Mouse (Mus musculus) liver, postnatal 0 days (tissue): ENCODE results near the gene Tex46. TPM values are rescaled to one million over a fixed set of nuclear protein-coding genes. Genes with fewer than 3 reads are reported as not detected.

Experiments used
- ATAC-seq: fragments of 200-750 bp; cut with Nextera tagmentation; 2 replicates; pipeline ENCODE4 v1.8.0; 2017; ENCODE audit warnings: mild to moderate bottlenecking, moderate library complexity
- DNase-seq: peaks from one replicate; pipeline ENCODE4 v3.0.0-alpha.2; 2016
- H3K27ac ChIP-seq: fragments of 300-500 bp; sonication (generic); 2 replicates; pipeline ENCODE4 v1.5.1; 2014; ENCODE audit warnings: antibody characterized with exemption, moderate library complexity, mild to moderate bottlenecking, low read depth
- H3K27me3 ChIP-seq: fragments of 300-500 bp; sonication (generic); 2 replicates; pipeline ENCODE4 v1.6.1; 2014; ENCODE audit warnings: low read length, control low read depth, mixed read lengths; ENCODE audit not compliant: insufficient read depth
- H3K36me3 ChIP-seq: fragments of 300-500 bp; sonication (generic); replicated peaks from 2 replicates; pipeline ENCODE4 v1.6.1; 2014; ENCODE audit warnings: mild to moderate bottlenecking, control low read depth, low read length, moderate library complexity, mixed read lengths; ENCODE audit not compliant: insufficient read depth
- H3K4me1 ChIP-seq: fragments of 300-500 bp; sonication (generic); 2 replicates; pipeline ENCODE4 v1.6.1; 2014; ENCODE audit warnings: antibody characterized with exemption, mild to moderate bottlenecking, control low read depth; ENCODE audit not compliant: insufficient read depth
- H3K4me2 ChIP-seq: fragments of 300-500 bp; sonication (generic); 2 replicates; pipeline ENCODE4 v1.6.1; 2014; ENCODE audit warnings: low read depth, mild to moderate bottlenecking, low read length, moderate library complexity, mixed read lengths
- H3K4me3 ChIP-seq: fragments of 300-500 bp; sonication (generic); 2 replicates; pipeline ENCODE4 v1.5.1; 2014; ENCODE audit warnings: low read depth, low read length
- H3K9ac ChIP-seq: fragments of 300-500 bp; sonication (generic); replicated peaks from 2 replicates; pipeline ENCODE4 v1.6.1; 2014; ENCODE audit warnings: mild to moderate bottlenecking, moderate library complexity
- H3K9me3 ChIP-seq: fragments of 300-500 bp; sonication (generic); 2 replicates; pipeline ENCODE4 v1.6.1; 2016; ENCODE audit warnings: mild to moderate bottlenecking, control low read depth, low read length, mixed read lengths
- CTCF ChIP-seq: sonication (generic); IDR thresholded peaks from 2 replicates; pipeline ENCODE4 v1.5.1; 2016; ENCODE audit warnings: antibody characterized with exemption, low read depth
- EP300 ChIP-seq: IDR thresholded peaks from 2 replicates; pipeline ENCODE4 v1.6.1; 2016; ENCODE audit warnings: antibody characterized with exemption, low read depth, mild to moderate bottlenecking
- WGBS: fragments of 180-500 bp; shearing (Covaris S2); extraction: QIAGEN DNeasy Blood & Tissue Kit; methylation state at CpG from one replicate; pipeline ENCODE4 v1.1.7; 2014; ENCODE audit not compliant: insufficient replicate concordance; 5-methylcytosine and 5-hydroxymethylcytosine counted together
- polyA plus RNA-seq: library from polyadenylated mRNA; unstranded; fragments of >200 nt; fragmentation: Nextera tagmentation; extraction: Ambion mirVana; gene quantifications from 2 replicates; pipeline ENCODE4 v1.2.1, GENCODE M21; 2015

Gene Tex46
- polyA plus RNA-seq, 1 experiment from 2014 or later, result not detected

- DNase-seq (no peak), ATAC-seq (no peak)
- Histone ChIP-seq H3K4me1 (peaks cover 16% of the 10 kb centered on the region), H3K9me3 (no peaks in the 10 kb centered on the region), H3K9ac (peak overlapping the region; percentile 88), H3K27me3 (no peaks in the 10 kb centered on the region), H3K36me3 (no peaks in the 10 kb centered on the region), H3K27ac (peak overlapping the region; percentile 51; the same call in 1 of the 2 replicates), H3K4me2 (peak overlapping the region; percentile 74), H3K4me3 (peak overlapping the region; percentile 78)
- TF ChIP-seq EP300 (no peak), CTCF (no peak)
- WGBS, result 89% methylated on average over 2 of the region's 2 CpGs
Measured at GRCm38 (mm10) chr4:136600536-136600935, 9.7 kb upstream of the Tex46 start.

DNA sequence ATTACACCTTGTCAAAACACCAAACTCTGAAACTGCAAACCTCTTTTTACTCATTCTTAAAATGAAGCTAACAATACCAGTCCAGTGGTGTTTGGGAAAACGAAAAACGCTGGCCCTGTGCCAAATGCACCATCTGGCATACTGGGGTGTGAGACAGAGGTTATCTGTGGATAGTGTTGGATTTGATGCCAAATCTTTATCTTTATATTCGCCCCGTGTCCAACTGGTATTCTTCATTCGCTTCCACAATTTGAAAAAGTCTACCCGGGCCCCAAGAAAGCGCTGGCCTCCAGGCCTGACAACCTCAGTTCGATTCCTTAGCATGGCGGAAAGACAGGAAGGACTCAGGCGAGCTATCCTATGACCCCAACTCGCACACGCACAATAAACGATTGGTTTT is 8.8 kb upstream of the Tex46 start:
- Histone ChIP-seq H3K27ac (peak overlapping the region; percentile 92), H3K9me3 (no peaks in the 10 kb centered on the region), H3K4me1 (peaks cover 16% of the 10 kb centered on the region), H3K27me3 (no peaks in the 10 kb centered on the region), H3K9ac (peak overlapping the region; percentile 88), H3K36me3 (no peaks in the 10 kb centered on the region), H3K4me2 (peak overlapping the region; percentile 74), H3K4me3 (peak overlapping the region; percentile 78)
- TF ChIP-seq EP300 (no peak), CTCF (no peak)
- DNase-seq (peak; percentile 72), ATAC-seq (peak; percentile 14; the same call in 1 of the 2 replicates)
- WGBS, result 3% methylated on average over 13 of the region's 13 CpGs

DNA sequence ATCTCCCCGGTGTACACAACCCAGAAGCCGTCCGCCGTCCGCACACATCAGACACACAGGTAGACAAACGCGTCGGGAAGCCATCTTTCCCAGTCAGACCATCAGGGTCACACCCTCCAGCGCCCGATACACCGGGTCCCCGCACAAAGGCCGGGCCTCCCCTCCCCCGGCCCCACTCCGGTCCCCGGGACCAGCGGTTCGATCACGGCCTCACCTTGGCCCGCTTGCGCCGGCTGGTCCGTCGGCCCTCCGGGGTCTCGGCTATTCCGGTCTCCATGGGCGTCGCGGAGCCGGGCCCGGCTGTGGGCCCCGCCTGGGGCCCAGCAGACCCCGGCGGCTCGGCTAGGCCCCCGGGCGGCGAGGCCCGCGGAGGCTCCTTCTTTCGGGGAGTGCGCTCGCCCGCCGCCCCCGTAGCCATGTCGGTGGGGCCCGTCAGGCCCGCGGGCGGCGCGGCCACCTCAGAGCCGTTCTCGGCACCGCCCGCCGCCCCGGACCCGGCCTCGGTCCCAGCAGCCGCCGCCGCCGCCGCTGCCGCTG is 8.2 kb upstream of the Tex46 start:
- Histone ChIP-seq H3K36me3 (no peaks in the 10 kb centered on the region), H3K27ac (peak overlapping the region; percentile 92), H3K4me3 (peak overlapping the region; percentile 78), H3K9me3 (no peaks in the 10 kb centered on the region), H3K4me1 (peaks cover 16% of the 10 kb centered on the region), H3K4me2 (peak overlapping the region; percentile 74), H3K9ac (peak overlapping the region; percentile 88), H3K27me3 (no peaks in the 10 kb centered on the region)
- DNase-seq, result peak; percentile 67
- under 1% methylated on average over 35 of the region's 68 CpGs for WGBS
- ATAC-seq, result peak; percentile 62
- TF ChIP-seq EP300, result no peak
- no peak for TF ChIP-seq CTCF

- Histone ChIP-seq H3K27ac (peak within 1 kb of the TSS; percentile 92), H3K9ac (peak within 1 kb of the TSS; percentile 88), H3K9me3 (no peaks in the 10 kb centered on the region), H3K4me2 (peak within 1 kb of the TSS; percentile 74), H3K4me3 (peak within 1 kb of the TSS; percentile 78), H3K36me3 (no peaks in the 10 kb centered on the region), H3K4me1 (peaks cover 16% of the 10 kb centered on the region), H3K27me3 (no peaks in the 10 kb centered on the region)
- peak; percentile 94 for ATAC-seq
- under 1% methylated on average over 39 of the region's 45 CpGs for WGBS
- DNase-seq, result peak; percentile 97
- TF ChIP-seq CTCF (peak; percentile 98), EP300 (no peak)
Measured at GRCm38 (mm10) chr4:136602568-136602967, 7.7 kb upstream of the Tex46 start, which contains the start of gene Kdm1a. Gene Kdm1a, minus strand, starts transcription at chr4:136602723.

GRCm38 (mm10) chr4:136605756-136606485 is 4.3 kb upstream of the Tex46 start:
- Histone ChIP-seq H3K36me3 (no peaks in the 10 kb centered on the region), H3K9me3 (no peaks in the 10 kb centered on the region), H3K27me3 (no peaks in the 10 kb centered on the region), H3K27ac (no peak overlapping the region), H3K4me1 (peaks cover 10% of the 10 kb centered on the region), H3K4me2 (no peak overlapping the region), H3K9ac (no peak overlapping the region), H3K4me3 (no peak overlapping the region)
- no peak for DNase-seq
- no peak for ATAC-seq
- 80% methylated on average over 19 of the region's 19 CpGs for WGBS
- TF ChIP-seq EP300 (no peak), CTCF (no peak)

GRCm38 (mm10) chr4:136613657-136614056 is 3.4 kb downstream of the Tex46 start:
- no peaks in the 10 kb centered on the region for H3K27me3 ChIP-seq
- H3K4me1 ChIP-seq, result no peaks in the 10 kb centered on the region
- no peak overlapping the region for H3K4me2 ChIP-seq
- H3K9me3 ChIP-seq, result no peaks in the 10 kb centered on the region
- 68% methylated on average over 7 of the region's 7 CpGs for WGBS
- TF ChIP-seq CTCF, result no peak
- no peak for ATAC-seq
- H3K27ac ChIP-seq, result no peak overlapping the region
- H3K36me3 ChIP-seq, result no peaks in the 10 kb centered on the region
- H3K9ac ChIP-seq, result no peak overlapping the region
- DNase-seq, result no peak
- no peak overlapping the region for H3K4me3 ChIP-seq
